Mouse (Mus musculus): ENCODE measurements around the gene Gm9049. TPM values are rescaled to one million over a fixed set of nuclear protein-coding genes. Genes with fewer than 3 reads are reported as not detected.
"Not testable (repeated sequence)": the region's sequence is repeated elsewhere in the genome, so short reads cannot be mapped to it uniquely, and the experiment has no call there.

The Gm9049 gene
- total RNA-seq (2021), result not detected

DNA sequence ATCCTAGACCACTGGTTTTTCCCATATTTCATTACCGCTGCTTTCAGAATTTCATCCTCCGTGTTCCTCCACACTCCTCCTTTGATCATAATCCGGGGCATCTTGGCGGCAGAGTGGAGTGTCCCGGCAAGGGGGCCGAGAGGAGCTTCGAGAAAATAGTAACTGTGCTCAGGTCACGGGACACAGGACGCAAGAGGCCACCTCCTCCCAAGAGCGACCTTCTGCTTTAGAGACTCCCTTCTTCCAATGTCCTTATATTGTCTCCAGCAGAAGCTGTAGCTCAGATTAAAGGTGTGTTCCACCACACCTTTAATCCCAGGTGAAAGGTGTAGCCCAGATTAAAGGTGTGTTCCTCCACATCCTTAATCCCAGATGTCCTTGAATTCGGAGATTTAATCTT lies at the start of gene Gm9049:
Gene Gm9049 (minus strand): TSS at position 101 of the 400 bp plus-strand sequence.
- not testable (repeated sequence) for DNase-seq

DNA sequence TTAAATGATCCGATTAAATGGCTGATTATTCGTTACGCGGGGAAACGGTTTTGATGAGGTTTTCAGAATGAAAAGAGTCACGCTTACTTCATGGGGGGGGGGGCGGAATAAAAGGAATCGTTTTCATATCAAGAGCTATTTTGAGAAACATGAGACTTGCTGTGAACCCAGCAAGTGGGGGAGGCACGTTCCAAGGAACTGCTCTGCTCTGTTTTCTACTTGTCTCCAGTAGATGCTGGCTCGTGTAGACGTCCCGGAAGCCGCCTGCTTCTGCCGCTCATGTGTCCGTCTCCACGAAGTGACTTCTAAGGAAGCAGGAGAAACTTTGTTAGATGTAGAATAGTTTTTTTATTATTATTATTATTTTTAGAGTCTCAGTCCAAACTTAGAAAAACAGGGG lies 46.0 kb upstream of the Gm9049 start:
- DNase-seq, result no peak

DNA sequence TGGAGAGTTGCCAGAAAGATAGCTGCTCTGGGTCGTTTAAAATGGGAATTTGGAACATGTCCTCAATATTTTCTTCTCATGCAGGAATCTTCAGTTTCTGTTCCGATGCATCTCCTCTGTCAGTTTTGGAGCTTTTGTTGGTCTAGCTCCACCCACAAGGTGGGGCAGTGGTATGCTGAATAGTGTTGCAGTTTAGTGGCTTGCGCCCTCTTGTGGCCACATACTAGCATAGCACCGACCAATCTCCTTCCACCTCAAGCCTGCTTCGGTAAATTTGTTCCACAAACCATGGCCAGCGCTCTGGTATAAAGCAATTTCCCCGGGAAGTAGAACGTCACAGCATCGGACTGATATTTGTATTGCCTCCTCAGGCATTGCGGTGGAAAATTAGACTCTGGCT lies 16.5 kb upstream of the Gm9049 start:
- peak; percentile 84 for DNase-seq

DNA sequence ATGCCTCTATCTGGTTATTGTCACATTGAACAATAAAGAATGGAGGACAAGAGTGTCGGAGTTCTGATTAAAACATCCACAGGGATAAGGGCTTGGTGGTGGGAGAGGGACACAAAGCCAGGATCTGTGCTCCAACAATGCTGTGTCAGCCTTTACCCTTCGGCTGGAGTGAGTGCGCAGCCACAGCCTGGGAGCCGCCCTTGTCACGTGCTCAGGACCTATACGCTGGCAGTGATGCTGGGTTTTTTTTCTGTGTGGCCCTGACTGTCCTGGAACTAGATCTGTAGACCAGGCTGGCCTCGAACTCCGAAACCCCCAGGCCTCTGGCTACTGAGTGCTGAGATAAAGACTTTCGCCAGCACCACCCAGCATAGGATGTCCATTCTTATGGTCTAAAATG lies 15.6 kb upstream of the Gm9049 start:
- no peak for DNase-seq

DNA sequence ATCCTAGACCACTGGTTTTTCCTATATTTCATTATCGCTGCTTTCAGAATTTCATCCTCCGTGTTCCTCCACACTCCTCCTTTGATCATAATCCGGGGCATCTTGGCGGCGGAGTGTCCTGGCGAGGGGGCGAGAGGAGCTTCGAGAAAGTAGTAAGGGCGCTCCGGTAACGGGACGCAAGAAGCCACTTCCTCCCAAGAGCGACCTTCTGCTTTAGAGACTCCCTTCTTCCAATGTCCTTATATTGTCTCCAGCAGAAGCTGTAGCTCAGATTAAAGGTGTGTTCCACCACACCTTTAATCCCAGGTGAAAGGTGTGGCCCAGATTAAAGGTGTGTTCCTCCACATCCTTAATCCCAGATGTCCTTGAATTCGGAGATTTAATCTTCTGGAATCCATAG lies 5.3 kb downstream of the Gm9049 start, which contains the start of gene Gm9048:
Gene Gm9048 (minus strand): TSS at position 101 of the 400 bp plus-strand sequence.
- DNase-seq, result not testable (repeated sequence)

DNA sequence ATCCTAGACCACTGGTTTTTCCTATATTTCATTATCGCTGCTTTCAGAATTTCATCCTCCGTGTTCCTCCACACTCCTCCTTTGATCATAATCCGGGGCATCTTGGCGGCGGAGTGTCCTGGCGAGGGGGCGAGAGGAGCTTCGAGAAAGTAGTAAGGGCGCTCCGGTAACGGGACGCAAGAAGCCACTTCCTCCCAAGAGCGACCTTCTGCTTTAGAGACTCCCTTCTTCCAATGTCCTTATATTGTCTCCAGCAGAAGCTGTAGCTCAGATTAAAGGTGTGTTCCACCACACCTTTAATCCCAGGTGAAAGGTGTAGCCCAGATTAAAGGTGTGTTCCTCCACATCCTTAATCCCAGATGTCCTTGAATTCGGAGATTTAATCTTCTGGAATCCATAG lies 10.8 kb downstream of the Gm9049 start, which contains the start of gene Gm9046:
Gene Gm9046 (minus strand): TSS at position 101 of the 400 bp plus-strand sequence.
- DNase-seq, result not testable (repeated sequence)

DNA sequence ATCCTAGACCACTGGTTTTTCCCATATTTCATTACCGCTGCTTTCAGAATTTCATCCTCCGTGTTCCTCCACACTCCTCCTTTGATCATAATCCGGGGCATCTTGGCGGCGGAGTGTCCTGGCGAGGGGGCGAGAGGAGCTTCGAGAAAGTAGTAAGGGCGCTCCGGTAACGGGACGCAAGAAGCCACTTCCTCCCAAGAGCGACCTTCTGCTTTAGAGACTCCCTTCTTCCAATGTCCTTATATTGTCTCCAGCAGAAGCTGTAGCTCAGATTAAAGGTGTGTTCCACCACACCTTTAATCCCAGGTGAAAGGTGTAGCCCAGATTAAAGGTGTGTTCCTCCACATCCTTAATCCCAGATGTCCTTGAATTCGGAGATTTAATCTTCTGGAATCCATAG lies 16.2 kb downstream of the Gm9049 start, which contains the start of gene Gm9045:
Gene Gm9045 (minus strand): TSS at position 101 of the 400 bp plus-strand sequence.
- not testable (repeated sequence) for DNase-seq

DNA sequence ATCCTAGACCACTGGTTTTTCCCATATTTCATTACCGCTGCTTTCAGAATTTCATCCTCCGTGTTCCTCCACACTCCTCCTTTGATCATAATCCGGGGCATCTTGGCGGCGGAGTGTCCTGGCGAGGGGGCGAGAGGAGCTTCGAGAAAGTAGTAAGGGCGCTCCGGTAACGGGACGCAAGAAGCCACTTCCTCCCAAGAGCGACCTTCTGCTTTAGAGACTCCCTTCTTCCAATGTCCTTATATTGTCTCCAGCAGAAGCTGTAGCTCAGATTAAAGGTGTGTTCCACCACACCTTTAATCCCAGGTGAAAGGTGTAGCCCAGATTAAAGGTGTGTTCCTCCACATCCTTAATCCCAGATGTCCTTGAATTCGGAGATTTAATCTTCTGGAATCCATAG lies 21.6 kb downstream of the Gm9049 start, which contains the start of gene Gm9044:
Gene Gm9044 (minus strand): TSS at position 101 of the 400 bp plus-strand sequence.
- not testable (repeated sequence) for DNase-seq

DNA sequence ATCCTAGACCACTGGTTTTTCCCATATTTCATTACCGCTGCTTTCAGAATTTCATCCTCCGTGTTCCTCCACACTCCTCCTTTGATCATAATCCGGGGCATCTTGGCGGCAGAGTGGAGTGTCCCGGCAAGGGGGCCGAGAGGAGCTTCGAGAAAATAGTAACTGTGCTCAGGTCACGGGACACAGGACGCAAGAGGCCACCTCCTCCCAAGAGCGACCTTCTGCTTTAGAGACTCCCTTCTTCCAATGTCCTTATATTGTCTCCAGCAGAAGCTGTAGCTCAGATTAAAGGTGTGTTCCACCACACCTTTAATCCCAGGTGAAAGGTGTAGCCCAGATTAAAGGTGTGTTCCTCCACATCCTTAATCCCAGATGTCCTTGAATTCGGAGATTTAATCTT lies 27.0 kb downstream of the Gm9049 start, which contains the start of gene Gm9040:
Gene Gm9040 (minus strand): TSS at position 101 of the 400 bp plus-strand sequence.
- DNase-seq, result not testable (repeated sequence)

DNA sequence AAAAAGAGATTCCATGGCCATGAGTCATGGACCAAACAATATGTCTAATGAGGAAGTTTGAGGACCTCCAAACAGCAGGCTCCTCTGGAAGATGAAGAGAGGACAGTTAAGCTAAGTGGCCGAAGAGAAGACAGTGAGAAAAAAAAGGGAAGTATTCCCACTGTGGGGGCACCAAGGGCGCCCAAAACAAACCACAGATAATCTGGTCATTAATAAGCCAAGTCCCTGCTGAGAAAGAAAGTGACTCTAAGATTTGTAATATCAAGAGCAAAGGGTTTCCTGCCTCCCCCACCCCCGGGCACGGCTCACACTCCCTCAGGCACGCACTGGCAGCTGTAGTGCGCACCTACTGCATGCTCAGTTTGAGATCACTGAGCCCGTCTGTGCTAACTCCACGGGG lies 34.9 kb downstream of the Gm9049 start:
- DNase-seq, result no peak

DNA sequence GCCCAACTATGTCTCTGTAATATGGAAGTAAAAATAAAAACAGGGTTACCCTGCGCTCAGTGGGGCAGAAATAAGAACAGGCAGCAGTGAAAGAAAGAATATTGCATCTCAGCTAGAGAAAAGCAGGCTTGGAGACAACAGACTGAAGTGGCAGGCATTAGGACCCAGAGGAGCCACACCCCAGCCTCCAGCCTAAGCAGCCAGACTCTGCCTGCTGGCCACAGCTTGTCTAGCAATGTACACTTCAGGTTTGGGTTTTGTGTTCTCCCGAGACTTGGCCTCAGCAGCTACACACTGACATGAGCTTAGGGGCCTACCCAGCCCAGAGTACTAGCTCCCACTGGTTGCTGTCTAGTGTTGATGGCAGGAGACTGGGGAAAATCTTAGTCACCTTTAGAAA lies 51.8 kb downstream of the Gm9049 start:
- DNase-seq, result not testable (repeated sequence)

Other genes starting within 250 kb of the Gm9049 start
- 10 to 100 TPM in 1 of 2 experiments, 1 to 10 TPM in 1; 9.6 to 13.1 TPM for gene Mdm1, start 212.3 kb downstream of the Gm9049 start, total RNA-seq (2021)
- gene Il22, start 149.2 kb downstream of the Gm9049 start, total RNA-seq (2021), result not detected
- gene Gm32717, start 113.3 kb downstream of the Gm9049 start, total RNA-seq (2021), result under 1 TPM; 0.56 to 0.57 TPM
- under 1 TPM; 0.56 to 0.57 TPM for gene Gm32802, start 95.4 kb downstream of the Gm9049 start, total RNA-seq (2021)
- not detected for gene Iltifb, start 59.1 kb downstream of the Gm9049 start, total RNA-seq (2021)
- not detected for gene Gm9040, start 27.1 kb downstream of the Gm9049 start, total RNA-seq (2021)
- not detected for gene Gm9044, start 21.7 kb downstream of the Gm9049 start, total RNA-seq (2021)
- gene Gm9045, start 16.3 kb downstream of the Gm9049 start, total RNA-seq (2021), result not detected
- gene Gm9046, start 10.8 kb downstream of the Gm9049 start, total RNA-seq (2021), result not detected
- gene Gm9048, start 5.4 kb downstream of the Gm9049 start, total RNA-seq (2021), result not detected
- gene Ifng, start 86.9 kb upstream of the Gm9049 start, total RNA-seq (2021), result not detected